Mouse (Mus musculus) embryonic facial prominence, embryonic 13.5 days (tissue): ENCODE results near the gene Canx. TPM values are rescaled to one million over a fixed set of nuclear protein-coding genes. Genes with fewer than 3 reads are reported as not detected.
"Not testable (repeated sequence)": the region's sequence is repeated elsewhere in the genome, so short reads cannot be mapped to it uniquely, and the experiment has no call there.

Experiments
- ATAC-seq: fragments of 200-750 bp; cut with Nextera tagmentation; 2 replicates; pipeline ENCODE4 v1.8.0; 2017; ENCODE audit warnings: low read depth; ENCODE audit not compliant: insufficient number of reproducible peaks, insufficient read depth, low FRiP score, low TSS enrichment
- H3K27ac ChIP-seq: fragments of 300-500 bp; sonication (generic); 2 replicates; pipeline ENCODE4 v1.5.1; 2015; ENCODE audit warnings: moderate library complexity, mild to moderate bottlenecking, inconsistent platforms
- H3K27me3 ChIP-seq: fragments of 300-500 bp; sonication (generic); 2 replicates; pipeline ENCODE4 v1.6.1; 2015; ENCODE audit warnings: mild to moderate bottlenecking, inconsistent platforms
- H3K36me3 ChIP-seq: fragments of 300-500 bp; sonication (generic); 2 replicates; pipeline ENCODE4 v1.6.1; 2015; ENCODE audit warnings: mild to moderate bottlenecking, inconsistent platforms
- H3K4me1 ChIP-seq: fragments of 300-500 bp; sonication (generic); 2 replicates; pipeline ENCODE4 v1.6.1; 2015; ENCODE audit warnings: inconsistent platforms
- H3K4me2 ChIP-seq: fragments of 300-500 bp; sonication (generic); 2 replicates; pipeline ENCODE4 v1.6.1; 2015; ENCODE audit warnings: moderate library complexity, mild to moderate bottlenecking, inconsistent platforms
- H3K4me3 ChIP-seq: fragments of 300-500 bp; sonication (generic); 2 replicates; pipeline ENCODE4 v1.5.1; 2015; ENCODE audit warnings: mild to moderate bottlenecking, inconsistent platforms
- H3K9ac ChIP-seq: fragments of 300-500 bp; sonication (generic); 2 replicates; pipeline ENCODE4 v1.6.1; 2015; ENCODE audit warnings: mild to moderate bottlenecking, inconsistent platforms
- H3K9me3 ChIP-seq: fragments of 300-500 bp; sonication (generic); 2 replicates; pipeline ENCODE4 v1.6.1; 2016; ENCODE audit warnings: inconsistent platforms
- WGBS: fragments of 180-500 bp; shearing (Covaris S2); methylation state at CpG from one replicate; pipeline ENCODE4 v1.1.7; 2015; ENCODE audit warnings: mixed read lengths; 5-methylcytosine and 5-hydroxymethylcytosine counted together
- polyA plus RNA-seq: library from polyadenylated mRNA; unstranded; fragments of >200 nt; fragmentation: Nextera tagmentation; extraction: Ambion mirVana; gene quantifications from 2 replicates; pipeline ENCODE4 v1.2.1, GENCODE M21; 2015

The Canx gene
- polyA plus RNA-seq, 1 experiment from 2014 or later = 289 TPM

- peaks cover 13% of the 10 kb centered on the region for H3K27me3 ChIP-seq
- 83% methylated on average over 1 of the region's 1 CpGs for whole genome bisulfite sequencing
These were observed 35.8 kb upstream of the Canx start for GRCm38 (mm10) chr11:50361282-50361681.

GRCm38 (mm10) chr11:50358950-50359861 is 33.7 kb upstream of the Canx start:
- Histone ChIP-seq H3K9me3 (0 out of 2 replicates have a peak, but pooled peaks cover under 1% of the 10 kb centered on the region), H3K27me3 (peaks cover 13% of the 10 kb centered on the region), H3K4me1 (peaks cover 3% of the 10 kb centered on the region; the same call in 1 of the 2 replicates), H3K27ac (0 out of 2 replicates have a peak overlapping the region, but pooled peaks have one; percentile 28), H3K9ac (peak overlapping the region; percentile 75), H3K4me2 (peak overlapping the region; percentile 92), H3K36me3 (no peaks in the 10 kb centered on the region), H3K4me3 (peak overlapping the region; percentile 60)
- ATAC-seq = peak; percentile 22; the same call in 1 of the 2 replicates
- 2% methylated on average over 74 of the region's 74 CpGs for WGBS

More at GRCm38 (mm10) chr11:50361282-50361681, 35.8 kb upstream of the Canx start:
- not testable (repeated sequence) for H3K36me3 ChIP-seq, H3K9me3 ChIP-seq, H3K4me1 ChIP-seq, H3K4me3 ChIP-seq, H3K4me2 ChIP-seq, ATAC-seq, H3K27ac ChIP-seq, H3K9ac ChIP-seq

GRCm38 (mm10) chr11:50355395-50355794 is 29.9 kb upstream of the Canx start:
- no peak overlapping the region for H3K4me2 ChIP-seq
- no peak overlapping the region for H3K27ac ChIP-seq
- H3K4me3 ChIP-seq = no peak overlapping the region
- no peak for ATAC-seq
- 0 out of 2 replicates have a peak, but pooled peaks cover 4% of the 10 kb centered on the region for H3K9me3 ChIP-seq
- no peaks in the 10 kb centered on the region for H3K36me3 ChIP-seq
- 69% methylated on average over 1 of the region's 1 CpGs for WGBS
- H3K27me3 ChIP-seq = peaks cover 13% of the 10 kb centered on the region; the same call in 1 of the 2 replicates
- H3K9ac ChIP-seq = no peak overlapping the region
- H3K4me1 ChIP-seq = peaks cover 3% of the 10 kb centered on the region; the same call in 1 of the 2 replicates

GRCm38 (mm10) chr11:50354851-50355250 is 29.4 kb upstream of the Canx start:
- Histone ChIP-seq H3K4me2 (no peak overlapping the region), H3K9ac (no peak overlapping the region), H3K27me3 (peaks cover 13% of the 10 kb centered on the region; the same call in 1 of the 2 replicates), H3K4me3 (no peak overlapping the region), H3K9me3 (0 out of 2 replicates have a peak, but pooled peaks cover 4% of the 10 kb centered on the region), H3K27ac (no peak overlapping the region), H3K4me1 (peaks cover 3% of the 10 kb centered on the region; the same call in 1 of the 2 replicates), H3K36me3 (no peaks in the 10 kb centered on the region)
- 64% methylated on average over 3 of the region's 3 CpGs for WGBS
- no peak for ATAC-seq

GRCm38 (mm10) chr11:50354162-50354561 is 28.7 kb upstream of the Canx start, which contains the start of gene Cby3:
Gene Cby3 (plus strand): TSS chr11:50354462.
- 0 out of 2 replicates have a peak, but pooled peaks cover 4% of the 10 kb centered on the region for H3K9me3 ChIP-seq
- H3K4me1 ChIP-seq = peaks cover 3% of the 10 kb centered on the region; the same call in 1 of the 2 replicates
- H3K9ac ChIP-seq = no peak within 1 kb of the TSS
- no peak within 1 kb of the TSS for H3K4me3 ChIP-seq
- peaks cover 13% of the 10 kb centered on the region; the same call in 1 of the 2 replicates for H3K27me3 ChIP-seq
- H3K36me3 ChIP-seq = no peaks in the 10 kb centered on the region
- no peak within 1 kb of the TSS for H3K27ac ChIP-seq
- H3K4me2 ChIP-seq = no peak within 1 kb of the TSS
- no peak for ATAC-seq

- no peak for ATAC-seq
- no peak overlapping the region for H3K4me3 ChIP-seq
These were observed 26.7 kb upstream of the Canx start for GRCm38 (mm10) chr11:50352177-50352576.

GRCm38 (mm10) chr11:50346256-50347032 is 21.0 kb upstream of the Canx start:
- no peaks in the 10 kb centered on the region for H3K9me3 ChIP-seq
- no peak overlapping the region for H3K4me3 ChIP-seq
- H3K9ac ChIP-seq = no peak overlapping the region
- no peaks in the 10 kb centered on the region for H3K27me3 ChIP-seq
- H3K4me1 ChIP-seq = no peaks in the 10 kb centered on the region
- H3K4me2 ChIP-seq = no peak overlapping the region
- ATAC-seq = no peak
- 86% methylated on average over 9 of the region's 9 CpGs for WGBS
- no peaks in the 10 kb centered on the region for H3K36me3 ChIP-seq
- no peak overlapping the region for H3K27ac ChIP-seq

More at GRCm38 (mm10) chr11:50352177-50352576, 26.7 kb upstream of the Canx start:
- 0 out of 2 replicates have a peak, but pooled peaks cover 4% of the 10 kb centered on the region for H3K9me3 ChIP-seq
- no peak overlapping the region for H3K9ac ChIP-seq
- no peaks in the 10 kb centered on the region for H3K4me1 ChIP-seq
- H3K27ac ChIP-seq = no peak overlapping the region
- no peaks in the 10 kb centered on the region for H3K36me3 ChIP-seq
- no peak overlapping the region for H3K4me2 ChIP-seq
- WGBS = 83% methylated on average over 2 of the region's 2 CpGs
- H3K27me3 ChIP-seq = no peaks in the 10 kb centered on the region

GRCm38 (mm10) chr11:50345486-50345885 is 20.0 kb upstream of the Canx start:
- H3K4me1 ChIP-seq = no peaks in the 10 kb centered on the region
- H3K4me2 ChIP-seq = no peak overlapping the region
- no peaks in the 10 kb centered on the region for H3K27me3 ChIP-seq
- H3K36me3 ChIP-seq = no peaks in the 10 kb centered on the region
- H3K27ac ChIP-seq = no peak overlapping the region
- H3K9ac ChIP-seq = no peak overlapping the region
- H3K9me3 ChIP-seq = no peaks in the 10 kb centered on the region
- ATAC-seq = no peak
- H3K4me3 ChIP-seq = no peak overlapping the region
- 78% methylated on average over 4 of the region's 4 CpGs for WGBS

GRCm38 (mm10) chr11:50336891-50337290 is 11.4 kb upstream of the Canx start:
- Histone ChIP-seq H3K4me2 (no peak overlapping the region), H3K27me3 (no peaks in the 10 kb centered on the region), H3K4me1 (no peaks in the 10 kb centered on the region), H3K4me3 (no peak overlapping the region), H3K9me3 (no peaks in the 10 kb centered on the region), H3K9ac (no peak overlapping the region), H3K36me3 (no peaks in the 10 kb centered on the region), H3K27ac (no peak overlapping the region)
- no peak for ATAC-seq
- 61% methylated on average over 4 of the region's 4 CpGs for WGBS

GRCm38 (mm10) chr11:50336126-50336525 is 10.7 kb upstream of the Canx start:
- H3K4me1 ChIP-seq = no peaks in the 10 kb centered on the region
- no peak overlapping the region for H3K4me2 ChIP-seq
- H3K36me3 ChIP-seq = no peaks in the 10 kb centered on the region
- H3K4me3 ChIP-seq = no peak overlapping the region
- WGBS = 47% methylated on average over 1 of the region's 1 CpGs
- H3K9ac ChIP-seq = no peak overlapping the region
- ATAC-seq = no peak
- no peaks in the 10 kb centered on the region for H3K9me3 ChIP-seq
- H3K27ac ChIP-seq = no peak overlapping the region
- no peaks in the 10 kb centered on the region for H3K27me3 ChIP-seq

GRCm38 (mm10) chr11:50333181-50333580 is 7.7 kb upstream of the Canx start:
- Histone ChIP-seq H3K27ac (no peak overlapping the region), H3K9me3 (no peaks in the 10 kb centered on the region), H3K9ac (no peak overlapping the region), H3K4me3 (no peak overlapping the region), H3K27me3 (no peaks in the 10 kb centered on the region), H3K36me3 (peaks cover 2% of the 10 kb centered on the region; the same call in 1 of the 2 replicates), H3K4me2 (no peak overlapping the region), H3K4me1 (no peaks in the 10 kb centered on the region)
- 83% methylated on average over 3 of the region's 3 CpGs for WGBS
- no peak for ATAC-seq
